12 mouse cellular contexts compared by ENCODE assay signal in the genomic region with DNA sequence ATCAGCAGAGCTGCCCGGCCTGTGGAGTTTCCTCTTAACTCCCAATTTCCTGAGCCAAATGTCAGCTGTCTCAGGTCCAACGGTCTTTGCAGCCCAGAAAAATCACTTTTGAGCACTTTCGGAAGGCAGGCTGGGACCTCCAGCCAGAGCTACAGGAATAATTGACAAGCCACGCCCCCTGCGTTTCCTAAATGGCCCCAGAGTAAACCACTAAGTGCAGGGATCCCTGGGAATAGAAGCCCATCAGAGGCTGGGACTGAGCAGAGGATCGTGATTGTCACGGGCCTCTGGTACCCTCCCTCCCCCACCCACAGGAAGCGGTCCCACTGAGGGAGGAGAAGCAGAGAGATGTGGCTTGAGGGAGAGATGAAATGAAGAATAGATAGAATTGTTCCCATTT. TPM values are rescaled to one million over a fixed set of nuclear protein-coding genes. Genes with fewer than 3 reads are reported as not detected.
DNase-seq lines count a peak whose midpoint lies in the region; ATAC-seq and TF ChIP-seq lines count a peak whose summit lies in the region.
"Had no signal": no experiment of that assay in that cellular context is flagged by ENCODE, and none has a peak within 500 bp of the region (broad histone marks: within the 10 kb centered on the region; RNA-seq: fewer than 3 reads in every experiment).

No protein-coding gene starts in this region.

- H3K4me1 ChIP-seq in intestine, embryonic 15.5 days (replicated peaks), result peaks cover 22% of the 10 kb centered on the region
- H3K4me1 ChIP-seq in intestine, postnatal 0 days (replicated peaks; ENCODE audit: control insufficient read depth, insufficient read depth, low read length), result no peaks in the 10 kb centered on the region
- H3K4me1 ChIP-seq: hindbrain, embryonic 15.5 days had no signal

- H3K27ac ChIP-seq in intestine, embryonic 15.5 days, result 0 out of 2 replicates have a peak overlapping the region, but pooled peaks have one; percentile 5
- no peak overlapping the region for H3K27ac ChIP-seq in intestine, postnatal 0 days (ENCODE audit: low read depth, low read length)
- H3K27ac ChIP-seq: hindbrain, embryonic 15.5 days had no signal

- peak; percentile 74 for DNase-seq in embryo, embryonic 10 days (ENCODE audit: low spot score)
- no peak for DNase-seq in embryo, embryonic 9.5 days (ENCODE audit: extremely low spot score)
- DNase-seq in embryo, embryonic 11 days, result peak; percentile 76
- peak; percentile 79 for DNase-seq in kidney, postnatal 10 days
- DNase-seq in natural killer cell, adult 2 months (ENCODE audit: low spot score in 2 of 2), result no peak
- DNase-seq in cerebellum, adult 18-20 months, result no peak
- DNase-seq: cerebellum, postnatal 36 days; lung, postnatal 14 days had no signal

- no peaks in the 10 kb centered on the region for H3K36me3 ChIP-seq in intestine, embryonic 15.5 days
- H3K36me3 ChIP-seq in intestine, postnatal 0 days (ENCODE audit: control insufficient read depth, insufficient read depth), result no peaks in the 10 kb centered on the region
- H3K36me3 ChIP-seq: G1E; hindbrain, embryonic 15.5 days had no signal

- H3K9ac ChIP-seq in intestine, embryonic 15.5 days, result no peak overlapping the region
- H3K9ac ChIP-seq in intestine, postnatal 0 days (ENCODE audit: low read depth, low read length), result no peak overlapping the region
- H3K9ac ChIP-seq: hindbrain, embryonic 15.5 days had no signal

- 17% methylated on average over 8 of the region's 8 CpGs for WGBS in intestine, embryonic 15.5 days
- WGBS in intestine, postnatal 0 days, result 23% methylated on average over 8 of the region's 8 CpGs

- H3K4me3 ChIP-seq in intestine, embryonic 15.5 days (replicated peaks), result no peak overlapping the region
- H3K4me3 ChIP-seq in intestine, postnatal 0 days (ENCODE audit: low read depth, low read length), result no peak overlapping the region
- H3K4me3 ChIP-seq: hindbrain, embryonic 15.5 days had no signal

- no peak overlapping the region for H3K4me2 ChIP-seq in intestine, embryonic 15.5 days (replicated peaks)
- no peak overlapping the region for H3K4me2 ChIP-seq in intestine, postnatal 0 days (replicated peaks; ENCODE audit: low read depth)
- H3K4me2 ChIP-seq: hindbrain, embryonic 15.5 days had no signal

- no peaks in the 10 kb centered on the region for H3K27me3 ChIP-seq in intestine, embryonic 15.5 days (replicated peaks)
- no peaks in the 10 kb centered on the region for H3K27me3 ChIP-seq in intestine, postnatal 0 days (replicated peaks; ENCODE audit: control insufficient read depth, insufficient read depth, low read length)

- no peak for TF ChIP-seq CTCF in intestine, postnatal 0 days (IDR thresholded peaks at IDR 0.05; ENCODE audit: low read depth)

- ATAC-seq in intestine, embryonic 15.5 days, result no peak
- no peak for ATAC-seq in intestine, postnatal 0 days

- H3K9me3 ChIP-seq in intestine, embryonic 15.5 days, result no peaks in the 10 kb centered on the region
- no peaks in the 10 kb centered on the region for H3K9me3 ChIP-seq in intestine, postnatal 0 days (ENCODE audit: control insufficient read depth)
- H3K9me3 ChIP-seq: G1E; hindbrain, embryonic 15.5 days had no signal

RNA-seq across cellular contexts. Expression of a gene that starts 31.7 kb away (rescaled TPM):
- 8.3 and 9.5 TPM in 2 replicates for polyA plus RNA-seq in intestine, embryonic 15.5 days (2015; fragmentation: Nextera tagmentation; extraction: Ambion mirVana)
- 1.7 and 2.1 TPM in 2 replicates for polyA plus RNA-seq in intestine, postnatal 0 days (2015; fragmentation: Nextera tagmentation; extraction: Ambion mirVana)
- polyA plus RNA-seq: G1E had no signal

Comparison
In these comparisons a context has a peak if more than half of its experiments do, and no peak if none do; other contexts are left out.
1. DNase-seq: peak in embryo, embryonic 10 days (single experiment), embryo, embryonic 11 days (single experiment) and kidney, postnatal 10 days (single experiment); none in embryo, embryonic 9.5 days (single experiment), natural killer cell, adult 2 months (0 of 2) and cerebellum, adult 18-20 months (0 of 2).